Mouse (Mus musculus) midbrain, postnatal 0 days (tissue): ENCODE data around the gene Sgpl1. TPM values are rescaled to one million over a fixed set of nuclear protein-coding genes. Genes with fewer than 3 reads are reported as not detected.

ENCODE experiments used
- ATAC-seq: fragments of 200-750 bp; cut with Nextera tagmentation; 2 replicates; pipeline ENCODE4 v1.8.0; 2017; ENCODE audit warnings: moderate number of reproducible peaks, mild to moderate bottlenecking, moderate TSS enrichment, moderate library complexity; ENCODE audit not compliant: low FRiP score
- DNase-seq: peaks from one replicate; pipeline ENCODE4 v3.0.0-alpha.2; 2015; ENCODE audit warnings: low spot score
- H3K27ac ChIP-seq: fragments of 300-500 bp; sonication (generic); 2 replicates; pipeline ENCODE4 v1.5.1; 2014; ENCODE audit warnings: low read depth, mild to moderate bottlenecking, low read length, mixed read lengths
- H3K27me3 ChIP-seq: fragments of 300-500 bp; sonication (generic); 2 replicates; pipeline ENCODE4 v1.6.1; 2014; ENCODE audit warnings: low read length, control low read depth, mixed read lengths; ENCODE audit not compliant: insufficient read depth
- H3K36me3 ChIP-seq: fragments of 300-500 bp; sonication (generic); 2 replicates; pipeline ENCODE4 v1.6.1; 2014; ENCODE audit warnings: low read length, control low read depth, mixed read lengths; ENCODE audit not compliant: insufficient read depth
- H3K4me1 ChIP-seq: fragments of 300-500 bp; sonication (generic); 2 replicates; pipeline ENCODE4 v1.6.1; 2014; ENCODE audit warnings: mild to moderate bottlenecking, control low read depth, antibody characterized with exemption, low read length, mixed read lengths; ENCODE audit not compliant: insufficient read depth
- H3K4me2 ChIP-seq: fragments of 300-500 bp; sonication (generic); 2 replicates; pipeline ENCODE4 v1.6.1; 2014; ENCODE audit warnings: low read depth, mild to moderate bottlenecking, low read length, mixed read lengths; ENCODE audit not compliant: poor library complexity, severe bottlenecking
- H3K4me3 ChIP-seq: fragments of 300-500 bp; sonication (generic); 2 replicates; pipeline ENCODE4 v1.5.1; 2014; ENCODE audit warnings: low read depth, mild to moderate bottlenecking, low read length, moderate library complexity
- H3K9ac ChIP-seq: fragments of 300-500 bp; sonication (generic); replicated peaks from 2 replicates; pipeline ENCODE4 v1.6.1; 2014; ENCODE audit warnings: mild to moderate bottlenecking, low read length, moderate library complexity, mixed read lengths; ENCODE audit not compliant: poor library complexity, severe bottlenecking
- H3K9me3 ChIP-seq: fragments of 300-500 bp; sonication (generic); 2 replicates; pipeline ENCODE4 v1.6.1; 2016; ENCODE audit warnings: low read length, control low read depth
- CTCF ChIP-seq: IDR thresholded peaks from 2 replicates; pipeline ENCODE4 v1.5.1; 2016; ENCODE audit warnings: antibody characterized with exemption, mild to moderate bottlenecking
- WGBS: fragments of 180-500 bp; shearing (Covaris S2); extraction: QIAGEN DNeasy Blood & Tissue Kit; methylation state at CpG from one replicate; pipeline ENCODE4 v1.1.7; 2014; 5-methylcytosine and 5-hydroxymethylcytosine counted together
- polyA plus RNA-seq: library from polyadenylated mRNA; unstranded; fragments of >200 nt; fragmentation: Nextera tagmentation; extraction: Ambion mirVana; gene quantifications from 2 replicates; pipeline ENCODE4 v1.2.1, GENCODE M21; 2015
- total RNA-seq: library from RNA; depleted of rRNA; stranded (reverse); fragments of >200 nt; gene quantifications from 2 replicates; pipeline ENCODE4 v1.2.3, GENCODE M21; 2014

Sgpl1 gene
- total and polyA plus RNA-seq, 2 experiments from 2014 or later: 30.5 to 51.8 TPM

GRCm38 (mm10) chr10:61174711-61175441, 27.4 kb upstream of the Sgpl1 start:
- 52% methylated on average over 13 of the region's 13 CpGs for WGBS
- H3K9ac ChIP-seq: no peak overlapping the region

GRCm38 (mm10) chr10:61172496-61172895, 25.0 kb upstream of the Sgpl1 start:
- DNase-seq: no peak
- Histone ChIP-seq H3K9ac (no peak overlapping the region), H3K27ac (no peak overlapping the region), H3K4me1 (no peaks in the 10 kb centered on the region), H3K36me3 (no peaks in the 10 kb centered on the region), H3K9me3 (no peaks in the 10 kb centered on the region), H3K27me3 (no peaks in the 10 kb centered on the region; the same call in 1 of the 2 replicates), H3K4me2 (no peak overlapping the region), H3K4me3 (no peak overlapping the region)
- 87% methylated on average over 4 of the region's 4 CpGs for WGBS
- no peak for ATAC-seq
- no peak for TF ChIP-seq CTCF

More at GRCm38 (mm10) chr10:61174711-61175441, 27.4 kb upstream of the Sgpl1 start:
- ATAC-seq (no peak), DNase-seq (peak; percentile 26)
- H3K4me1 ChIP-seq: no peaks in the 10 kb centered on the region
- H3K9me3 ChIP-seq: no peaks in the 10 kb centered on the region
- no peak for TF ChIP-seq CTCF
- no peaks in the 10 kb centered on the region; the same call in 1 of the 2 replicates for H3K27me3 ChIP-seq
- H3K36me3 ChIP-seq: no peaks in the 10 kb centered on the region
- H3K4me2 ChIP-seq: no peak overlapping the region
- no peak overlapping the region for H3K27ac ChIP-seq
- no peak overlapping the region for H3K4me3 ChIP-seq

DNA sequence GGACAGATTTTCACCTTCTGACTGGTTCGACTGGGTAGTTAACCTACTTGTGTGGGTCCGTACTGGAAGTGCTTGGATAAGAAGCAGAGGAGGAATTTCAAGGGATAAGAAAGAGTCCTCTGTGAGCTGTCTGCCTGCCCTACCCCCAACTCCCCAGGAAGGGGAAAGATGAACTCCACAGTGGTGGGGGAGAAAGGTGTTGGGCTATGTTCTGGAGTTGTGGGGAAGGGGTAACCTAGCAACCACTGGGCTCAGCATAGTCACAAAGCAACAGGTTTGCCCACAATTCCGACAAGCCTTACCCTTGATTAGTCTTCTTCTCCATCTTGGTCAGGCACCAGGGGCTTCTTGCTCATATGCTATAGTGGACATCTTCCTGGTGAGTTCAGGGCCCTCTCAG, 24.2 kb upstream of the Sgpl1 start, which contains the start of gene Tbata:
Gene Tbata, plus strand, starts transcription at position 301 of the 400 bp plus-strand sequence.
- H3K36me3 ChIP-seq: no peaks in the 10 kb centered on the region
- no peak within 1 kb of the TSS for H3K4me2 ChIP-seq
- H3K9me3 ChIP-seq: no peaks in the 10 kb centered on the region
- no peak within 1 kb of the TSS for H3K4me3 ChIP-seq
- ATAC-seq (no peak), DNase-seq (no peak)
- 76% methylated on average over 3 of the region's 3 CpGs for WGBS
- H3K9ac ChIP-seq: no peak within 1 kb of the TSS
- TF ChIP-seq CTCF: no peak
- H3K27ac ChIP-seq: no peak within 1 kb of the TSS
- H3K4me1 ChIP-seq: no peaks in the 10 kb centered on the region
- H3K27me3 ChIP-seq: no peaks in the 10 kb centered on the region; the same call in 1 of the 2 replicates

- no peak for ATAC-seq
- no peak overlapping the region for H3K4me3 ChIP-seq
- no peaks in the 10 kb centered on the region for H3K9me3 ChIP-seq
- no peak overlapping the region for H3K4me2 ChIP-seq
- H3K36me3 ChIP-seq: no peaks in the 10 kb centered on the region
- H3K27me3 ChIP-seq: no peaks in the 10 kb centered on the region
- H3K9ac ChIP-seq: no peak overlapping the region
- H3K4me1 ChIP-seq: no peaks in the 10 kb centered on the region
- TF ChIP-seq CTCF: no peak
- WGBS: 45% methylated on average over 2 of the region's 2 CpGs
- H3K27ac ChIP-seq: no peak overlapping the region
- no peak for DNase-seq
Measured at GRCm38 (mm10) chr10:61168393-61168792, 20.9 kb upstream of the Sgpl1 start.

GRCm38 (mm10) chr10:61167333-61168096, 20.0 kb upstream of the Sgpl1 start:
- WGBS: 76% methylated on average over 9 of the region's 9 CpGs
- no peak for TF ChIP-seq CTCF
- H3K9me3 ChIP-seq: no peaks in the 10 kb centered on the region
- H3K4me3 ChIP-seq: no peak overlapping the region
- ATAC-seq: no peak
- H3K27ac ChIP-seq: no peak overlapping the region
- no peak overlapping the region for H3K9ac ChIP-seq
- H3K36me3 ChIP-seq: no peaks in the 10 kb centered on the region
- no peaks in the 10 kb centered on the region for H3K27me3 ChIP-seq
- H3K4me1 ChIP-seq: no peaks in the 10 kb centered on the region
- no peak for DNase-seq
- no peak overlapping the region for H3K4me2 ChIP-seq

GRCm38 (mm10) chr10:61162366-61162765, 14.9 kb upstream of the Sgpl1 start:
- no peak for TF ChIP-seq CTCF
- H3K9me3 ChIP-seq: no peaks in the 10 kb centered on the region
- no peak for ATAC-seq

More at GRCm38 (mm10) chr10:61162366-61162765, 14.9 kb upstream of the Sgpl1 start:
- Histone ChIP-seq H3K4me2 (no peak overlapping the region), H3K9ac (no peak overlapping the region), H3K4me3 (no peak overlapping the region), H3K27me3 (no peaks in the 10 kb centered on the region), H3K27ac (no peak overlapping the region), H3K4me1 (no peaks in the 10 kb centered on the region), H3K36me3 (no peaks in the 10 kb centered on the region)
- 76% methylated on average over 3 of the region's 3 CpGs for WGBS
- DNase-seq: no peak
